Mouse (Mus musculus): ENCODE results near the gene Dusp3.

Dusp3 gene

GRCm38 (mm10) chr11:101986913-101987312, at the start of gene Dusp3:
Gene Dusp3 (minus strand): TSS chr11:101987013.
- no peak for DNase-seq (ENCODE audit: low read depth)

GRCm38 (mm10) chr11:102036336-102036735, 49.5 kb upstream of the Dusp3 start:
- DNase-seq (ENCODE audit: low read depth) = no peak

GRCm38 (mm10) chr11:102035456-102035960, 48.7 kb upstream of the Dusp3 start:
- DNase-seq (ENCODE audit: low read depth) = no peak

- DNase-seq (ENCODE audit: low read depth) = no peak
Observed at GRCm38 (mm10) chr11:102034887-102035286, 48.1 kb upstream of the Dusp3 start.

- DNase-seq (ENCODE audit: low read depth) = no peak
Observed at GRCm38 (mm10) chr11:102033055-102033591, 46.3 kb upstream of the Dusp3 start.

GRCm38 (mm10) chr11:102031149-102031548, 44.3 kb upstream of the Dusp3 start:
- no peak for DNase-seq (ENCODE audit: low read depth)

GRCm38 (mm10) chr11:102029966-102030365, 43.2 kb upstream of the Dusp3 start:
- DNase-seq (ENCODE audit: low read depth) = no peak

GRCm38 (mm10) chr11:102029304-102029703, 42.5 kb upstream of the Dusp3 start:
- no peak for DNase-seq (ENCODE audit: low read depth)

GRCm38 (mm10) chr11:102028087-102028816, 41.4 kb upstream of the Dusp3 start, which contains the start of gene Mpp3:
Gene Mpp3 (minus strand): TSS chr11:102028461.
- no peak for DNase-seq (ENCODE audit: low read depth)

- DNase-seq (ENCODE audit: low read depth) = no peak
Observed at GRCm38 (mm10) chr11:102027361-102028017, 40.7 kb upstream of the Dusp3 start.

- DNase-seq (ENCODE audit: low read depth) = no peak
Observed at GRCm38 (mm10) chr11:102026694-102027360, 40.0 kb upstream of the Dusp3 start.

GRCm38 (mm10) chr11:102025991-102026660, 39.3 kb upstream of the Dusp3 start:
- no peak for DNase-seq (ENCODE audit: low read depth)

- DNase-seq (ENCODE audit: low read depth) = no peak
Observed at GRCm38 (mm10) chr11:102025354-102025753, 38.5 kb upstream of the Dusp3 start.

GRCm38 (mm10) chr11:102024875-102025274, 38.1 kb upstream of the Dusp3 start:
- no peak for DNase-seq (ENCODE audit: low read depth)

- no peak for DNase-seq (ENCODE audit: low read depth)
Observed at GRCm38 (mm10) chr11:102024084-102024758, 37.4 kb upstream of the Dusp3 start.

GRCm38 (mm10) chr11:102023406-102023805, 36.6 kb upstream of the Dusp3 start:
- DNase-seq (ENCODE audit: low read depth) = no peak

- DNase-seq (ENCODE audit: low read depth) = no peak
Observed at GRCm38 (mm10) chr11:102021196-102021595, 34.4 kb upstream of the Dusp3 start.

GRCm38 (mm10) chr11:102019736-102020135, 32.9 kb upstream of the Dusp3 start:
- DNase-seq (ENCODE audit: low read depth) = no peak

GRCm38 (mm10) chr11:102016136-102016535, 29.3 kb upstream of the Dusp3 start:
- DNase-seq (ENCODE audit: low read depth) = no peak

- DNase-seq (ENCODE audit: low read depth) = no peak
Observed at GRCm38 (mm10) chr11:102015472-102015871, 28.7 kb upstream of the Dusp3 start.

- DNase-seq (ENCODE audit: low read depth) = no peak
Observed at GRCm38 (mm10) chr11:102013201-102013600, 26.4 kb upstream of the Dusp3 start.
